Mouse (Mus musculus): ENCODE measurements around the gene Nav2. TPM values are rescaled to one million over a fixed set of nuclear protein-coding genes. Genes with fewer than 3 reads are reported as not detected.

The Nav2 gene
- polyA plus RNA-seq, 1 experiment: 32.5 TPM

DNA sequence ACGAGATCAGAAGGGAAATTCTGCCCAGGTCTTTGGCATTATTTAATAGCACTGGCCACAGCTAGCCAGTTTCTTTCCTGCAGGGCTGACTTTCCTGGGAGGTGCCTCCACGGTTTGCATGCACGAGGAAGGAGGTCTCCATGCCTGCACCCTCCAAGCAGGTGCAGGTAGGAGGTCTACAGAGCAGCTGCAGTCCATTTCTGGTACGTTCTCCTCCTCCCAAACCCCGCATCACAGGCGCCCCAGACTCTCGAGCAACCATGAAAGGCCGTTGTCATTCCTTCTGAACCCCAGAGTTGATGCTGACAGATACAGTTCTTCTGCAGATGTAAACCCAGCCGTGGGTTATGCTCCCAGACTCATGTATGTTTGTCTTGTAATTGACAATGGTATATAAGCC lies 472.4 kb downstream of the Nav2 start:
- WGBS: 65% methylated on average over 9 of the region's 9 CpGs
- TF ChIP-seq CTCF (IDR thresholded peaks at IDR 0.05; ENCODE audit: borderline replicate concordance, insufficient read depth, low read depth, low read length) (no peak), POLR2A (IDR thresholded peaks at IDR 0.05; ENCODE audit: borderline replicate concordance, insufficient read depth, low read length) (no peak)

DNA sequence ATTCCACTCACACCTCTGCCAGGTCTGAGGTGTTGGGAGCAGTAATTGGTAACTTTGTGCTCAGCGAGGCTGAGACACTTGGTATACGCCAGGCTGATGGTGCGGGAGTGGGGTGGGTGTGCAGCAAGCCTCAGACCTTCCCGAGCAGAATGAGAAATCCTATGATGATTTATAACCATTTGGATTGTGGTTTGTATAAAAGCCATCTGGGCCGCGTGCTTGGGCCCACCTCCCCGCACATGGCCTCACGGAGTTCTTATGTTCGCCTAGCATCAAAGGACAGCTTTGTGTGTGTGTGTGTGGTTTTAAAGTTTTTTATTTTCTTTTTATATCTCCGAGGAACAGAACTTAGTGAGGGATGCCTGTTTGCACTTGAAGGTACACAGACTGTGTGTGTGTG lies 474.4 kb downstream of the Nav2 start:
- Histone ChIP-seq H3K4me3 (replicated peaks; ENCODE audit: insufficient read depth, low read depth, low read length) (no peak overlapping the region), H3K27ac (ENCODE audit: insufficient read depth, low read length) (no peak overlapping the region), H3K4me1 (ENCODE audit: control insufficient read depth, insufficient read depth, low read length) (no peaks in the 10 kb centered on the region; the same call in 1 of the 2 replicates), H3K27me3 (ENCODE audit: control insufficient read depth, insufficient read depth, low read length) (no peaks in the 10 kb centered on the region)
- no peak for DNase-seq
- TF ChIP-seq POLR2A (IDR thresholded peaks at IDR 0.05; ENCODE audit: borderline replicate concordance, insufficient read depth, low read length): no peak
- no peak for TF ChIP-seq CTCF (IDR thresholded peaks at IDR 0.05; ENCODE audit: borderline replicate concordance, insufficient read depth, low read depth, low read length)
- WGBS: 76% methylated on average over 10 of the region's 10 CpGs

More for the DNA sequence above, 472.4 kb downstream of the Nav2 start:
- Histone ChIP-seq H3K4me3 (replicated peaks; ENCODE audit: insufficient read depth, low read depth, low read length) (no peak overlapping the region), H3K27ac (ENCODE audit: insufficient read depth, low read length) (no peak overlapping the region), H3K4me1 (ENCODE audit: control insufficient read depth, insufficient read depth, low read length) (no peaks in the 10 kb centered on the region; the same call in 1 of the 2 replicates), H3K27me3 (ENCODE audit: control insufficient read depth, insufficient read depth, low read length) (no peaks in the 10 kb centered on the region)
- no peak for DNase-seq

DNA sequence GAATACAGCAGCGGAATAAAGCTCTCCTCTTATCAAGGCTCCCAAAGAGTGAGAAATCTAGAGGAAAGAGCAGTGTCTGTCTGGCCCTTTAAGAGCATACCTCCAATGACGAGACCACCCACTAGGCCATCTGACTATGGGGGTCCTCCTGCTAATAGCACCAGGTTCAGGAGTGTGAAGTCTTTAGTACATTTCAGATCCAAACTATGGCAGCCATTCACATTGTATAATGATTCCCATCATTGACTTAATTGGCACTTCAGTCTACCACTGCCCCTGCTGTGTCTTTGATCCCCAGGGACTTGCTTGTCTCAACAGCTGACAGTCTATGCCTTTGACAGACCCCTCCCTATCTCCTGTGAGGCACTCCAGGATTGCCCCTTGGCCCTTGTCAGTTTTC lies 479.6 kb downstream of the Nav2 start:
- no peak overlapping the region for H3K4me3 ChIP-seq (replicated peaks; ENCODE audit: insufficient read depth, low read depth, low read length)
- no peak for DNase-seq
- no peak for TF ChIP-seq CTCF (IDR thresholded peaks at IDR 0.05; ENCODE audit: borderline replicate concordance, insufficient read depth, low read depth, low read length)
- no peak for TF ChIP-seq POLR2A (IDR thresholded peaks at IDR 0.05; ENCODE audit: borderline replicate concordance, insufficient read depth, low read length)

DNA sequence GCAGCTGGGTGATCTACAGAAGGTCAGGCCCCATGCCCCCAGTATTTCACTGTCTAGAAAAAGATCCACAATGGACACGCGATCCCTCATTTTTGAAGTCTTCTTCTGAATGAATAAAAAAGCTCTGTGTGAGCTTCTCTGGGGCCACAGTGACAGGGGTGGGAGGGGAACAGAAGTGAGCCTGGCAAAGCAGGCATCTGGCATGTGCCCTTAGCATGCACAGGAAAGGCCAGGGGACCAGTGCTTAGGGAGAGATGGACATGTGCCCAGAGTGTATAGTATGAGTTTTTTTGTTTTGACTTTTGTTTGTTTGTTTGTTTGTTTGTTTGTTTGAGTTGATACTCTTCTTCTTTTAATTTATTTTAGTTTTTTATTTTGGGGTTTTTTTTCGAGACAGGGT lies 481.8 kb downstream of the Nav2 start:
- no peak overlapping the region for H3K27ac ChIP-seq (ENCODE audit: insufficient read depth, low read length)
- no peak for DNase-seq
- no peak for TF ChIP-seq CTCF (IDR thresholded peaks at IDR 0.05; ENCODE audit: borderline replicate concordance, insufficient read depth, low read depth, low read length)
- TF ChIP-seq POLR2A (IDR thresholded peaks at IDR 0.05; ENCODE audit: borderline replicate concordance, insufficient read depth, low read length): no peak
- H3K4me1 ChIP-seq (ENCODE audit: control insufficient read depth, insufficient read depth, low read length): peaks cover 20% of the 10 kb centered on the region
- 67% methylated on average over 3 of the region's 3 CpGs for WGBS
- no peak overlapping the region for H3K4me3 ChIP-seq (replicated peaks; ENCODE audit: insufficient read depth, low read depth, low read length)
- H3K27me3 ChIP-seq (ENCODE audit: control insufficient read depth, insufficient read depth, low read length): no peaks in the 10 kb centered on the region

More for the DNA sequence above, 479.6 kb downstream of the Nav2 start:
- Histone ChIP-seq H3K27ac (ENCODE audit: insufficient read depth, low read length) (no peak overlapping the region), H3K27me3 (ENCODE audit: control insufficient read depth, insufficient read depth, low read length) (no peaks in the 10 kb centered on the region), H3K4me1 (ENCODE audit: control insufficient read depth, insufficient read depth, low read length) (peaks cover 19% of the 10 kb centered on the region)
- 85% methylated on average over 2 of the region's 2 CpGs for WGBS

DNA sequence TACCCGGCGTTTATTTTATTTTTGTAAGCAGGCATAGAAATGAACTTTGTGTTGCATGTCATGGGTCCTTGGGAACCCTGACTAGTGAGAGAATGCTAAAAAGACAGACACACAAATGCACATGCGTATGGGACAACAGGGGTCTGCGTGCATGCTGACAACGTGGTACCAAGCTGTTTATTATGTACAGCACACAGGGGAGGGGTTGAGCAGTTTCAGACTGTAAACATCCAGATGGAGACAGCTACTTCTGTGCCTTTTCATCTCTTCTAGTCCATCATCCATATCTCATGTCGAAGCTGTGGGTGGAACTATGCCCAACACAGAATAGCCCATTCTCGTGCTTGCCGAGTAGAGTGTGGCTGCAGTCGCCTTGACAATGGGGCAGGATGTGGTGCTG lies 482.3 kb downstream of the Nav2 start:
- Histone ChIP-seq H3K4me1 (ENCODE audit: control insufficient read depth, insufficient read depth, low read length) (peaks cover 20% of the 10 kb centered on the region), H3K27ac (ENCODE audit: insufficient read depth, low read length) (no peak overlapping the region), H3K27me3 (ENCODE audit: control insufficient read depth, insufficient read depth, low read length) (no peaks in the 10 kb centered on the region), H3K4me3 (replicated peaks; ENCODE audit: insufficient read depth, low read depth, low read length) (no peak overlapping the region)
- TF ChIP-seq POLR2A (IDR thresholded peaks at IDR 0.05; ENCODE audit: borderline replicate concordance, insufficient read depth, low read length) (no peak), CTCF (IDR thresholded peaks at IDR 0.05; ENCODE audit: borderline replicate concordance, insufficient read depth, low read depth, low read length) (no peak)
- no peak for DNase-seq
- 58% methylated on average over 9 of the region's 9 CpGs for WGBS

DNA sequence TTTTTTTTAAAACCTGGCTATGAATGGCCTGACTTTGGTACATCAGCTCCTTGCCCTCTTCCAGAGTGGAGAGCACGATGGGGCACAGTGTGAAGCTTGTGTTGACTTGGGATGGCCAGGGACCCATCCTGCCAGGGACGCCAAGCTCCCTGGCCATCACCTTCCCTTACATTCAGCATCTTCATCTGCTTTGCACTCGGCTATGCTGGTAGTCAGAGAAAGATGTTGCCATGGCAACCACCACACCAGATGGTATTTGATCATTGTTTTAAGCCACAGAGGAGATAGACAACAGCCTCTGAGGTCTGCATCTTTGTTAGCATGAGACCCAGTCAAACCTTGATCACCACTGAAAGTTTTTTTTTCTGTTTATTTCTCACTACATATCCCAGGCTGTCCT lies 483.7 kb downstream of the Nav2 start:
- TF ChIP-seq POLR2A (IDR thresholded peaks at IDR 0.05; ENCODE audit: borderline replicate concordance, insufficient read depth, low read length) (no peak), CTCF (IDR thresholded peaks at IDR 0.05; ENCODE audit: borderline replicate concordance, insufficient read depth, low read depth, low read length) (no peak)
- DNase-seq: peak; percentile 33 to 73
- peaks cover 26% of the 10 kb centered on the region for H3K4me1 ChIP-seq (ENCODE audit: control insufficient read depth, insufficient read depth, low read length)
- no peak overlapping the region for H3K4me3 ChIP-seq (replicated peaks; ENCODE audit: insufficient read depth, low read depth, low read length)
- no peaks in the 10 kb centered on the region for H3K27me3 ChIP-seq (ENCODE audit: control insufficient read depth, insufficient read depth, low read length)
- whole genome bisulfite sequencing: 11% methylated on average over 3 of the region's 3 CpGs
- H3K27ac ChIP-seq (ENCODE audit: insufficient read depth, low read length): no peak overlapping the region

DNA sequence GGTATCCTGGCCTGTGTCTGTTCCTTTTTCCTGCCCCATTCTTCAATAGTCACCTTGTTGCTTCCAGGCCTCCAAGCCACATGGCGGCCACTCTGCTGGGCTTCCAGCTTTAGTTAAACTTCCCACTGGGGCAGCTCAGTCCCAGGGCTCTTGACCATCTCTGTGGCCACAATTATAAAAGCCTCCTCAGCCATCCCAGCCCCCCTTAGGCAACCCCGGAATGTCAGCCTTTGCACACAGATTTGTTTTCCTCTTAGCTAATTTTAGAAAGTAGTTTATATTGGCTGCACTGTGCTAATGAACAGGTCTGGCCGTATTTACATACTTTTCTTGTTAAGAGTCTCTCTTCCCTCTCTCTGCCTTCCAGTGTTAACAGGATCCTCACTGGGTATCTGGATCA lies 484.3 kb downstream of the Nav2 start:
- Histone ChIP-seq H3K27ac (ENCODE audit: insufficient read depth, low read length) (no peak overlapping the region), H3K4me3 (replicated peaks; ENCODE audit: insufficient read depth, low read depth, low read length) (no peak overlapping the region), H3K4me1 (ENCODE audit: control insufficient read depth, insufficient read depth, low read length) (peaks cover 32% of the 10 kb centered on the region), H3K27me3 (ENCODE audit: control insufficient read depth, insufficient read depth, low read length) (no peaks in the 10 kb centered on the region)
- TF ChIP-seq CTCF (IDR thresholded peaks at IDR 0.05; ENCODE audit: borderline replicate concordance, insufficient read depth, low read depth, low read length) (no peak), POLR2A (IDR thresholded peaks at IDR 0.05; ENCODE audit: borderline replicate concordance, insufficient read depth, low read length) (no peak)
- WGBS: 48% methylated on average over 3 of the region's 3 CpGs
- DNase-seq: no peak

DNA sequence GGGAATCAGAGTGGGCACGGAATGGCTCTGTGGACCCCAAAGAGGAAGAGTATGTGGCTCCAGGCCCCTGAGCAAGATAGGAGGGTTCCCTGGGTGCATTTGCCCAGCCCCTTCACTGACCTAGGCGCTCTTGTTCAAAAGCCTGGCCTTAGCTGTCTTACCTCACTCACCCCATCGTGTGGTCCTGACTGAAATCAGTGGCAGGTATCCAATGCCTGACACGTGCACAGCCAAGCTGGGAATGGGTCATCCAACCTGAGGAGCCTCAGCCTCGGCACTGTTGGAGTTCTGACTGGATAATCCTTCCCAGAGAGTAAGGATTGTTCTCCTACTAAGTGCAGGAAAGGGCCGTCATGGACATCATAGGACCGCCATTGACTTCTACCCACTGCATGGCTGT lies 485.3 kb downstream of the Nav2 start:
- DNase-seq: no peak
- Histone ChIP-seq H3K4me3 (replicated peaks; ENCODE audit: insufficient read depth, low read depth, low read length) (no peak overlapping the region), H3K4me1 (ENCODE audit: control insufficient read depth, insufficient read depth, low read length) (peaks cover 39% of the 10 kb centered on the region), H3K27me3 (ENCODE audit: control insufficient read depth, insufficient read depth, low read length) (no peaks in the 10 kb centered on the region), H3K27ac (ENCODE audit: insufficient read depth, low read length) (no peak overlapping the region)
- TF ChIP-seq POLR2A (IDR thresholded peaks at IDR 0.05; ENCODE audit: borderline replicate concordance, insufficient read depth, low read length) (no peak), CTCF (IDR thresholded peaks at IDR 0.05; ENCODE audit: borderline replicate concordance, insufficient read depth, low read depth, low read length) (no peak)
- WGBS: 57% methylated on average over 7 of the region's 7 CpGs

All from cerebellum, adult 2 months (tissue).